Mouse (Mus musculus): Measurements from ENCODE around the gene Taf8. TPM values are rescaled to one million over a fixed set of nuclear protein-coding genes. Genes with fewer than 3 reads are reported as not detected.

The Taf8 gene
- polyA plus RNA-seq (2015; fragmentation: Nextera tagmentation; extraction: Ambion mirVana), result 14.7 and 15.2 TPM in 2 replicates

DNA sequence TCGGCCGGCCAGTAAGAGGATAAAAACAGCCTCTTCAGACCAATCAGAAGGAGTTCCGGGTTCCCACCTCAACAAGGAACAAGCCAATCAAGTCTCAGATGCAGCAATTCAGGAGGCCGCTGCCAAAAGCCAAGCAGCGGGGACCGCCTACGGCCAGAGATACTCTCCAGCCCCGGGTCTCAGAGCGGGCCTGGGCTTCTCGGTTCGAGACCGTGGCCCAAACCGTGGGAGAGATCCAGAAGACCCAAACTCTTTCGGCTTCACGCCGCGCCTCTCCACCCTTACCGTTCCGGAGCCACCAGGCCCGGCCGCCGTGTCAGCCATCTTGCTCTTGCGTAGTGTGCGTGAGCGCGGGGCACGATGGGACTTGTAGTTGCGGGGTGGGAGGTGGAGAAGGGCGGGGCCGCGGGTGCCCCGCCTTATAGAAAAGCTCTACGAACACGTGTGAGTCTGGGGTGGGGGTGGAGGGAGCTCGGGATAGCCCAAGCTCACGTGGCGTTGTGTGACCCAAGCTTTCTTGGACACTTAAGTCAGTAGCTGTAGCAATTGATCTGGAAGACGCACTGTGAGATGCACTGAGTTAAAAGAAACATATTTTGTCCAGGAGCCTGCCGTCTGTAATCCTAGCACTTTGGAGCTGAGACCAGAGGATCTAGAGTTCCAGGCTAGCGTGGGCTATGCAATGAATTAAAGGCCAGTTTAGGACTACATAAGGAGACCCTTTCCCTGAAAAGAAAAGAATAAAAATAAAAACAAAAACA lies at the start of gene Taf8:
Gene Taf8, minus strand, starts transcription at position 347 of the 761 bp plus-strand sequence.
- peaks cover 36% of the 10 kb centered on the region for H3K36me3 ChIP-seq (replicated peaks)
- H3K9ac ChIP-seq, result peak within 1 kb of the TSS; percentile 74
- H3K4me2 ChIP-seq, result peak within 1 kb of the TSS; percentile 76
- peaks cover 55% of the 10 kb centered on the region for H3K4me1 ChIP-seq (replicated peaks)
- peak within 1 kb of the TSS; percentile 76 for H3K4me3 ChIP-seq (replicated peaks)
- WGBS (ENCODE audit: insufficient replicate concordance), result 1% methylated on average over 40 of the region's 40 CpGs
- peak within 1 kb of the TSS; percentile 89 for H3K27ac ChIP-seq (replicated peaks)
- no peaks in the 10 kb centered on the region for H3K27me3 ChIP-seq
- H3K9me3 ChIP-seq (replicated peaks), result no peaks in the 10 kb centered on the region
- peak; percentile 91 for ATAC-seq (ENCODE audit: insufficient read depth)

DNA sequence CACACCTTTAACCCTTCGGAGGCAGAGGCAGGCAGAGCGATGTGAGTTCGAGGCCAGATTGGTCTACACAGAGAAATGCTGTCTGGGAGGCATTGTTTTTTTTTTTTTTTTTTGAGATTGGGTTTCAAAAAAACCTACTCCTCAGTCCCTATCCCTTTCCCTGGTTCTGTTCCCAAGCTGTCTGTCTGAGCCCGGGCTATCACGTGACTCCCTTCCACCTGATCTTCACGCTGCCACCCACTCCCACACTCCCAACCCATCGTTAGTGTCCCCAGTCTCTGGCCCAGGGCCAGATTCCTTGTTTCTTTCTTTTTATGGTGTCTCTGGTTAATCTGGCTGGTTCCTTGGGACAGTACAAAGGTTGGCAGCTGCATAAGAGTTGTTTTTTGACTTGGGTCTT lies 49.0 kb upstream of the Taf8 start:
- H3K9ac ChIP-seq, result no peak overlapping the region
- WGBS (ENCODE audit: insufficient replicate concordance), result 73% methylated on average over 7 of the region's 7 CpGs

DNA sequence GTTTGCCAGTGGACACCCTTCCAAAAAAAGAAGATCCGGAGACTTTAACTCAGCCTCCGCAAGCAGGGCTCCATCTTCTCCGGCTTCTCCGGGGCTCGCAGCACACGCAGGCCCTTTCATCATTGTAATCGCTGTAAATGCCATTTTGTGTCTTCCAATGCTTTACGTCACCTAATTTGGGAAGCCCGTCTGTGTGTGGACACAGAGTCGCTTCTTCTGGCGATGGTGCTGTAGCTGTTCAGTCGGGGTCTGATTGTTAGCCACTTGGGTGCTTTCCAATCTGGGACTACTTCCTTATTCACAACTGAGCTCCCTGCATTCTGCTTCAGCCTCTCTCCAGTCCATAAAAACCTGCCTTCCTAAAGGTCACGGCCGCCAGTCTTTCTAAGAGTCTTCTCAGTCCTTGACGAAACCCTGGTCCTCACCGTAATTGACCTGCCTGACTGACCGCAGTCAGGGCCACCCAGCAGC lies 43.8 kb upstream of the Taf8 start:
- Histone ChIP-seq H3K9me3 (replicated peaks) (no peaks in the 10 kb centered on the region), H3K4me2 (no peak overlapping the region), H3K27me3 (no peaks in the 10 kb centered on the region), H3K9ac (no peak overlapping the region), H3K4me1 (replicated peaks) (peaks cover 37% of the 10 kb centered on the region), H3K4me3 (replicated peaks) (no peak overlapping the region), H3K36me3 (replicated peaks) (no peaks in the 10 kb centered on the region), H3K27ac (replicated peaks) (no peak overlapping the region)
- no peak for ATAC-seq (ENCODE audit: insufficient read depth)
- WGBS (ENCODE audit: insufficient replicate concordance), result 85% methylated on average over 17 of the region's 17 CpGs

More for the DNA sequence above, 49.0 kb upstream of the Taf8 start:
- Histone ChIP-seq H3K27me3 (no peaks in the 10 kb centered on the region), H3K4me3 (replicated peaks) (no peak overlapping the region), H3K9me3 (replicated peaks) (no peaks in the 10 kb centered on the region), H3K27ac (replicated peaks) (no peak overlapping the region), H3K36me3 (replicated peaks) (no peaks in the 10 kb centered on the region), H3K4me1 (replicated peaks) (peaks cover 13% of the 10 kb centered on the region), H3K4me2 (no peak overlapping the region)
- no peak for ATAC-seq (ENCODE audit: insufficient read depth)

DNA sequence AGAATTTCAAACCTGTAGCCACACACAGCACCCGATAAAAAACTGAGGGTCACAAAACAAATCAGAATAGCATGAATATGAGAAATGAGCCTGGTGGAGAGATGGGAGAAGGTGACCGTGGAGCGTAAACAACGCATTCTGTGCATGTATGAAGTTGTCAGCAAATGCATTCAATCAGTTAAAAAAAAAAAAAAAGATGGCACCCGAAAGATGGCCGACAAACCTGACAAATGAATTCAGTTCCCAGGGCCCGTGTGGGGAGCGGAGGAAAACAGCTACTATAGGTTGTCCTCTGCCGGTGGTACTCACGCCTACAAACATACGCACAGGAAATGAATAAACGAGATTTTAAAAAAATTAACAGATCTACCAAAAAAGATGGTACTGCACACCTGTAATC lies 43.1 kb upstream of the Taf8 start:
- Histone ChIP-seq H3K4me2 (no peak overlapping the region), H3K4me3 (replicated peaks) (no peak overlapping the region), H3K9ac (no peak overlapping the region), H3K36me3 (replicated peaks) (no peaks in the 10 kb centered on the region), H3K27me3 (no peaks in the 10 kb centered on the region), H3K4me1 (replicated peaks) (peaks cover 36% of the 10 kb centered on the region), H3K27ac (replicated peaks) (no peak overlapping the region), H3K9me3 (replicated peaks) (no peaks in the 10 kb centered on the region)
- WGBS (ENCODE audit: insufficient replicate concordance), result 84% methylated on average over 12 of the region's 12 CpGs
- ATAC-seq (ENCODE audit: insufficient read depth), result no peak

DNA sequence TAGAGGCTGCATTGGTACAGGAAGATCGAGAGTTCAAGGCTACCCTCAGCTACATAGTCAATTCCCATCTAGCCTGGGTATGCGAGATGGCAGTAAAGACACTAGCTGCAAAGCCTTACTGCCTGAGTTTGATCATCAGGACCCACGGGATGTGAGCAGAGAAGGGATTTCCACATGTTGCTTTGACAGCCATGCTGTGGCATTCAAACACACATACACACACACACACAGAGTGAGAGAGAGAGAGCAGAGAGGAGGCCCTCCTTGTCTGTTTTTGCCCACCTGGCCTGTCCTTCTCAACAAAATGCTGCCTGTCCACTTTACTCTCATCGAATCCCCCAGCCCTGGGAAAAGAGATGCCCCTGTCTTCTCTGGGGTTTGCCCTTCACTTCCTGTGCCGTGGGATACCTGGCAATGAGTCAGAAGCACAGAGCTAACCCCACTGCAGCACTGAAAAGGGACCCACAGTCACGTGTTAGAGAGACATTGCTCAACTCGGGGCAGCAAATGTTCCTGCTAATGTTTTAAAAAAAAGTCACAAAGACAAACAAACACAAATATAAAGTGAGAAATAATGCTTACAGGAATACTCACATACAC lies 41.1 kb upstream of the Taf8 start:
- WGBS (ENCODE audit: insufficient replicate concordance), result 57% methylated on average over 7 of the region's 7 CpGs
- H3K4me3 ChIP-seq (replicated peaks), result no peak overlapping the region
- no peaks in the 10 kb centered on the region for H3K36me3 ChIP-seq (replicated peaks)
- H3K4me1 ChIP-seq (replicated peaks), result peaks cover 52% of the 10 kb centered on the region
- H3K27ac ChIP-seq (replicated peaks), result peak overlapping the region; percentile 66
- H3K9me3 ChIP-seq (replicated peaks), result no peaks in the 10 kb centered on the region
- H3K27me3 ChIP-seq, result no peaks in the 10 kb centered on the region
- no peak overlapping the region for H3K4me2 ChIP-seq
- no peak overlapping the region for H3K9ac ChIP-seq
- 0 out of 2 replicates have a peak, but pooled peaks have one; percentile 20 for ATAC-seq (ENCODE audit: insufficient read depth)

DNA sequence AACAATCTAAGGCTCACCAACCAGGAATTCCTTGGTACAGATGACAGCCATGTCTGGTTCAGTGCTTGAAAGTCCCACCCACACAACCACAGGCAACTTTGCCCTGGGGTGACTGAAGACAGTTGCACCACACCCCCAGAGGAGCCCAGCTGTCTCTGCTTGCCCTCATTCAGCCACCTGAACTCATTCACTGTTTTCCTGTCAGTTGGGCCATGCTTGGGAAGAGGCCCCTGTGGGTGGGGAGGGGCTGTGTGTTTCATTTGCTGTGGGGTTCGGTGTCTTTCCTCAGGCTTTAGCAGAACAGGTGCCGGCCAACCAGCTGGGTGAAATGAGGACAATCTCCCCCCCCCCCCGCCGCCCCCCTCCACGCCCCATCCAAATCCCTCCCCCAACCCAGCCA lies 40.0 kb upstream of the Taf8 start:
- H3K4me1 ChIP-seq (replicated peaks), result peaks cover 63% of the 10 kb centered on the region
- no peaks in the 10 kb centered on the region for H3K27me3 ChIP-seq
- no peaks in the 10 kb centered on the region for H3K9me3 ChIP-seq (replicated peaks)
- peak overlapping the region; percentile 10; the same call in 1 of the 2 replicates for H3K4me2 ChIP-seq
- no peaks in the 10 kb centered on the region for H3K36me3 ChIP-seq (replicated peaks)
- 0 out of 2 replicates have a peak overlapping the region, but pooled peaks have one; percentile 2 for H3K9ac ChIP-seq
- H3K4me3 ChIP-seq (replicated peaks), result no peak overlapping the region
- 27% methylated on average over 5 of the region's 5 CpGs for WGBS (ENCODE audit: insufficient replicate concordance)
- H3K27ac ChIP-seq (replicated peaks), result peak overlapping the region; percentile 66
- peak; percentile 29; the same call in 1 of the 2 replicates for ATAC-seq (ENCODE audit: insufficient read depth)

DNA sequence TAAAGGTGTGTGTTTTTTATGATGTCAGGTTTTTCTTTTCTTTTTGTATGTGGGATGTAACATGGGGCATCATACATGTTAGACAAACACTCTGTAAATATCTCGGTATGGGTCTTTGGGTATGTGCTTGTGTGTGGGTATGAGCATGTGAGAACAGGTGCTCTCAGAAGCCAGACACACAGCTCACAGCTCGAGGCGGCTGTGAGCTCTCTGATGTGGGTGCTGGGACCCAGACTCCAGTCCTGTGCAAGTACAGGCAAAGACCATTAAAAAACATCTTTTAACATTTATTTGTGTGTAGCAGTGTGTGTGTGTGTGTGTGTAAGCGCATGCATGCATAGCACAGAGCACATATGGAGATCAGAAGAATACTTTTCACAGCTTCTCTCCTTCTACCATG lies 37.0 kb upstream of the Taf8 start:
- no peak overlapping the region for H3K9ac ChIP-seq

DNA sequence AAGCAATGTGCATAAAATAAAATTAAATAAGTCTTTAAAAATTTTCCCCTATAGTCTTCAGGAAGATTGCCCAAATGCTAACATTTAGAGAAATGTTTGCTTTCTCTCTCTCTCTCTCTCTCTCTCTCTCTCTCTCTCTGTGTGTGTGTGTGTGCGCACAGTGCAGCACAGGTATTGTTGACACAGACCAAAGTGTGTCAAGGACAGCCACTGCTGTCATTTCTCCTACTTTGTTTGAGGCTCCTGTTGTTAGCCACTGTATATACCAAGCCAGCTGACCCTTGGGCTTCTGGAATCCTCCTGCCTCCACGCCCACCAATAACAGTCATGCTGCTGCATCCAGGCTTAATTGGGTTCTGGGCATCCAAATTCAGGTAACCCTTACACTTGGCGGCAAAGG lies 36.0 kb upstream of the Taf8 start:
- Histone ChIP-seq H3K4me2 (no peak overlapping the region; the same call in 1 of the 2 replicates), H3K4me1 (replicated peaks) (peaks cover 92% of the 10 kb centered on the region), H3K9ac (no peak overlapping the region), H3K27ac (replicated peaks) (peak overlapping the region; percentile 49), H3K36me3 (replicated peaks) (no peaks in the 10 kb centered on the region), H3K27me3 (no peaks in the 10 kb centered on the region), H3K4me3 (replicated peaks) (no peak overlapping the region), H3K9me3 (replicated peaks) (no peaks in the 10 kb centered on the region)
- no peak for ATAC-seq (ENCODE audit: insufficient read depth)
- 79% methylated on average over 3 of the region's 3 CpGs for WGBS (ENCODE audit: insufficient replicate concordance)

More for the DNA sequence above, 37.0 kb upstream of the Taf8 start:
- ATAC-seq (ENCODE audit: insufficient read depth), result no peak
- H3K9me3 ChIP-seq (replicated peaks), result no peaks in the 10 kb centered on the region
- H3K36me3 ChIP-seq (replicated peaks), result no peaks in the 10 kb centered on the region
- H3K4me1 ChIP-seq (replicated peaks), result peaks cover 90% of the 10 kb centered on the region
- no peaks in the 10 kb centered on the region for H3K27me3 ChIP-seq
- H3K27ac ChIP-seq (replicated peaks), result peak overlapping the region; percentile 53; the same call in 1 of the 2 replicates
- 89% methylated on average over 4 of the region's 4 CpGs for WGBS (ENCODE audit: insufficient replicate concordance)
- no peak overlapping the region for H3K4me2 ChIP-seq
- no peak overlapping the region for H3K4me3 ChIP-seq (replicated peaks)

DNA sequence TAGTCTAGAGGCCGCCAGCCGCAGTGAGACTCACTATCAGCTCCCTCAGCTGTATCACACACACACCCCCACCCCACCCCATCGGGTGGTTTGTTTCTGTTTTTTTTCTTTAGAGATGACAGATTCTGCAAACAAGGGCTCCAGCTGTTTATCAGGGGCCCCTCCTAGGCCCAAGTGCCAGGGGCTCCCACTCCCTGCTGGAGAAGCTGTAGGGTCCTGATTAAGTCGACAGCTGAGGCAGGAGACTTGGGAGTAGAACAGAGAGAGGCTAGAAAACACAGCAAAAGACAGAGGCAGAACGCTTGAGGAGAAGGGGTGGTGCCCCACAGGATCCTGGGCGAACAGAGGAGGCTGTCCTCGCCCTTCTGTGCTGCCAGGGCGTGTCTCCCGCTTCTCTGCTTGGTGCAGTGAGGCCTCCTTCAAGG lies 33.7 kb upstream of the Taf8 start:
- H3K9me3 ChIP-seq (replicated peaks), result no peaks in the 10 kb centered on the region
- H3K27ac ChIP-seq (replicated peaks), result peak overlapping the region; percentile 97
- peak; percentile 93 for ATAC-seq (ENCODE audit: insufficient read depth)
- peak overlapping the region; percentile 63 for H3K9ac ChIP-seq
- no peaks in the 10 kb centered on the region for H3K27me3 ChIP-seq
- peaks cover 92% of the 10 kb centered on the region for H3K4me1 ChIP-seq (replicated peaks)
- peak overlapping the region; percentile 67 for H3K4me2 ChIP-seq
- no peaks in the 10 kb centered on the region for H3K36me3 ChIP-seq (replicated peaks)
- H3K4me3 ChIP-seq (replicated peaks), result peak overlapping the region; percentile 39
- WGBS (ENCODE audit: insufficient replicate concordance), result 8% methylated on average over 9 of the region's 9 CpGs

DNA sequence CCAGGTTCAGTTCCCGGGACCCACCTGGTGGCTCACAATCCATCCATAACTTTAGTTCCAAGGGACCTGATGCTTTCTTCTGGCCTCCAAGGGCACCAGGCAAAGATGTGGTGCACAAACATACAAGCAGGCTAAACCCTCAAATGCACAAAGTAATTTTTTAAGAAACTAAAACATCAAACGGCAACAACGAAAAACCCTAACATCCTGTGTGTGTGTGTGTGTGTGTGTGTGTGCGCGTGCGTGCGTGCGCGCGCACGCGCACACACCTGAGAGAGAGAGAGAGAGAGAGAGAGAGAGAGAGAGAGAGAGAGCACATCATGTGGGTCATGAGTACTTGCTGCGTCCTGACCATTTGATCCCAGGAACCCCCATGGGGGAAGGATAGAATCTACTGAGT lies 31.6 kb upstream of the Taf8 start:
- peak overlapping the region; percentile 67; the same call in 1 of the 2 replicates for H3K4me2 ChIP-seq
- H3K36me3 ChIP-seq (replicated peaks), result no peaks in the 10 kb centered on the region
- H3K27me3 ChIP-seq, result no peaks in the 10 kb centered on the region
- H3K9me3 ChIP-seq (replicated peaks), result no peaks in the 10 kb centered on the region
- WGBS (ENCODE audit: insufficient replicate concordance), result 96% methylated on average over 13 of the region's 13 CpGs
- no peak for ATAC-seq (ENCODE audit: insufficient read depth)
- no peak overlapping the region for H3K9ac ChIP-seq
- peaks cover 93% of the 10 kb centered on the region for H3K4me1 ChIP-seq (replicated peaks)
- no peak overlapping the region for H3K4me3 ChIP-seq (replicated peaks)
- H3K27ac ChIP-seq (replicated peaks), result peak overlapping the region; percentile 97

DNA sequence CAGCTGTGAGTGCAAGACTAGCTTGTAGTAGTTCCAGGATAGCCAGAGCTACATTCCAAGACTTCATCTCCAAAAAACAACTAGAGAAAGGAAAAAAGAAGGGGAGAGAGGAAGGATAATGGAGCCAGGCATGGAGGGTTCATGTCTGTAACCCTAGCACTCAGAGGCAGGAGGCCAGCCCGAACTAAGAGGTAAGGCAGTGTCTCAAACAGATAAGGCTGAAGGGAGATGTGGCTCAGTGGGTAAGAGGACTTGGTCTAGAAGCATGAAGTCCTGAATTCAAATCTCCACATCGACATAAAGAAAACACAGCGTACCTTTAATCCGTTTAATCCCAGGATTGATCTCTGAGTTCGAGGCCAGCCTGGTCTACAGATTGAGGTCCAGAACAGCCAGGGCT lies 30.3 kb upstream of the Taf8 start:
- Histone ChIP-seq H3K27ac (replicated peaks) (peak overlapping the region; percentile 97), H3K4me2 (peak overlapping the region; percentile 47), H3K9me3 (replicated peaks) (no peaks in the 10 kb centered on the region), H3K4me1 (replicated peaks) (peaks cover 97% of the 10 kb centered on the region), H3K4me3 (replicated peaks) (0 out of 2 replicates have a peak overlapping the region, but pooled peaks have one; percentile 5), H3K36me3 (replicated peaks) (no peaks in the 10 kb centered on the region), H3K9ac (peak overlapping the region; percentile 45), H3K27me3 (no peaks in the 10 kb centered on the region)
- ATAC-seq (ENCODE audit: insufficient read depth), result no peak
- 58% methylated on average over 5 of the region's 5 CpGs for WGBS (ENCODE audit: insufficient replicate concordance)

All from liver, embryonic 15.5 days (tissue).